ENCODE assay signal across 14 mouse cellular contexts in genomic region chr8:125384551-125385183, GRCm38 (mm10).
DNase-seq lines count a peak whose midpoint lies in the region; ATAC-seq and TF ChIP-seq lines count a peak whose summit lies in the region.
"Had no signal": no experiment of that assay in that cellular context is flagged by ENCODE, and none has a peak within 500 bp of the region (broad histone marks: within the 10 kb centered on the region; RNA-seq: fewer than 3 reads in every experiment).

No protein-coding gene starts in this region.

- H3K4me2 ChIP-seq in forebrain, postnatal 0 days (ENCODE audit: low read depth), result no peak overlapping the region
- no peak overlapping the region for H3K4me2 ChIP-seq in heart, postnatal 0 days (ENCODE audit: low read depth, low read length)
- H3K4me2 ChIP-seq in forebrain, embryonic 15.5 days (replicated peaks), result no peak overlapping the region
- H3K4me2 ChIP-seq: lung, embryonic 15.5 days had no signal

- no peaks in the 10 kb centered on the region; the same call in 1 of the 2 replicates for H3K27me3 ChIP-seq in forebrain, embryonic 10.5 days (ENCODE audit: poor library complexity, severe bottlenecking)
- H3K27me3 ChIP-seq in forebrain, postnatal 0 days (ENCODE audit: insufficient read depth, low read length), result no peaks in the 10 kb centered on the region
- H3K27me3 ChIP-seq in heart, postnatal 0 days (ENCODE audit: control insufficient read depth, insufficient read depth, low read length), result no peaks in the 10 kb centered on the region
- no peaks in the 10 kb centered on the region for H3K27me3 ChIP-seq in forebrain, embryonic 15.5 days
- H3K27me3 ChIP-seq: lung, embryonic 15.5 days had no signal

- no peaks in the 10 kb centered on the region for H3K36me3 ChIP-seq in forebrain, embryonic 10.5 days (replicated peaks)
- H3K36me3 ChIP-seq in forebrain, postnatal 0 days (ENCODE audit: insufficient read depth), result no peaks in the 10 kb centered on the region
- H3K36me3 ChIP-seq in heart, postnatal 0 days (replicated peaks; ENCODE audit: control insufficient read depth, insufficient read depth, low read length), result no peaks in the 10 kb centered on the region
- H3K36me3 ChIP-seq in forebrain, embryonic 15.5 days, result no peaks in the 10 kb centered on the region
- H3K36me3 ChIP-seq: lung, embryonic 15.5 days had no signal

- ATAC-seq in forebrain, postnatal 0 days, result no peak
- no peak for ATAC-seq in heart, postnatal 0 days (ENCODE audit: insufficient read depth, low read depth)
- no peak for ATAC-seq in forebrain, embryonic 15.5 days (replicated peaks)
- ATAC-seq: inflammation-experienced regulatory T-cells, adult 6 months had no signal

- no peak for TF ChIP-seq CTCF in forebrain, postnatal 0 days (IDR thresholded peaks at IDR 0.05; ENCODE audit: low read depth)
- peak; percentile 8; the same call in 1 of the 2 replicates for TF ChIP-seq CTCF in heart, postnatal 0 days (IDR thresholded peaks at IDR 0.05; ENCODE audit: low read depth)

- 92% methylated on average over 4 of the region's 4 CpGs for WGBS in forebrain, embryonic 10.5 days
- WGBS in forebrain, postnatal 0 days, result 91% methylated on average over 4 of the region's 4 CpGs
- WGBS in heart, postnatal 0 days, result 71% methylated on average over 4 of the region's 4 CpGs
- WGBS in forebrain, embryonic 15.5 days, result 94% methylated on average over 4 of the region's 4 CpGs

- no peak for DNase-seq in forebrain, embryonic 10.5 days (ENCODE audit: extremely low spot score, low spot score)
- no peak for DNase-seq in forebrain, postnatal 0 days
- no peak for DNase-seq in heart, postnatal 0 days (ENCODE audit: low spot score)
- no peak for DNase-seq in heart, postnatal 14 days
- peak; percentile 87 for DNase-seq in adrenal gland, adult 2 months
- no peak for DNase-seq in retina, postnatal 1 day
- no peak for DNase-seq in thymus, postnatal 0 days (ENCODE audit: low spot score)
- DNase-seq: cerebellum, adult 8-10 months; liver; midbrain, embryonic 14.5 days; right cerebral cortex, postnatal 25 days had no signal

- intact Hi-C loops in heart, postnatal 14 days (cut with DNase I), result no loop called here

- H3K4me1 ChIP-seq in forebrain, embryonic 10.5 days, result peaks cover 30% of the 10 kb centered on the region
- H3K4me1 ChIP-seq in forebrain, postnatal 0 days (ENCODE audit: insufficient read depth), result peaks cover 23% of the 10 kb centered on the region
- H3K4me1 ChIP-seq in heart, postnatal 0 days (ENCODE audit: control insufficient read depth, insufficient read depth), result peaks cover 41% of the 10 kb centered on the region
- H3K4me1 ChIP-seq in forebrain, embryonic 15.5 days, result peaks cover 35% of the 10 kb centered on the region

- 0 out of 2 replicates have a peak overlapping the region, but pooled peaks have one; percentile 35 for H3K27ac ChIP-seq in forebrain, embryonic 10.5 days
- no peak overlapping the region for H3K27ac ChIP-seq in forebrain, postnatal 0 days (ENCODE audit: low read depth, low read length)
- H3K27ac ChIP-seq in heart, postnatal 0 days (ENCODE audit: low read depth), result peak overlapping the region; percentile 94
- H3K27ac ChIP-seq in forebrain, embryonic 15.5 days (replicated peaks), result peak overlapping the region; percentile 78
- H3K27ac ChIP-seq: lung, embryonic 15.5 days had no signal

- H3K4me3 ChIP-seq in forebrain, embryonic 10.5 days, result no peak overlapping the region
- H3K4me3 ChIP-seq in forebrain, postnatal 0 days (ENCODE audit: low read depth, low read length), result no peak overlapping the region
- H3K4me3 ChIP-seq in heart, postnatal 0 days (ENCODE audit: low read depth, low read length), result no peak overlapping the region
- H3K4me3 ChIP-seq in forebrain, embryonic 15.5 days, result no peak overlapping the region
- H3K4me3 ChIP-seq: lung, embryonic 15.5 days had no signal

- no peaks in the 10 kb centered on the region for H3K9me3 ChIP-seq in forebrain, embryonic 10.5 days
- no peaks in the 10 kb centered on the region for H3K9me3 ChIP-seq in forebrain, postnatal 0 days (ENCODE audit: low read length)
- no peaks in the 10 kb centered on the region for H3K9me3 ChIP-seq in heart, postnatal 0 days (replicated peaks; ENCODE audit: control insufficient read depth, low read length)
- no peaks in the 10 kb centered on the region for H3K9me3 ChIP-seq in forebrain, embryonic 15.5 days
- H3K9me3 ChIP-seq: lung, embryonic 15.5 days had no signal

- no peak for TF ChIP-seq EP300 in heart, postnatal 0 days (IDR thresholded peaks at IDR 0.05; ENCODE audit: low read depth)

- H3K9ac ChIP-seq in forebrain, postnatal 0 days, result no peak overlapping the region
- H3K9ac ChIP-seq in heart, postnatal 0 days (replicated peaks; ENCODE audit: low read depth, low read length), result no peak overlapping the region
- no peak overlapping the region for H3K9ac ChIP-seq in forebrain, embryonic 15.5 days (replicated peaks)
- H3K9ac ChIP-seq: lung, embryonic 15.5 days had no signal
